Mouse (Mus musculus): ENCODE results near the gene Cnih2.
"Not testable (repeated sequence)": the region's sequence is repeated elsewhere in the genome, so short reads cannot be mapped to it uniquely, and the experiment has no call there.

Cnih2 gene

DNA sequence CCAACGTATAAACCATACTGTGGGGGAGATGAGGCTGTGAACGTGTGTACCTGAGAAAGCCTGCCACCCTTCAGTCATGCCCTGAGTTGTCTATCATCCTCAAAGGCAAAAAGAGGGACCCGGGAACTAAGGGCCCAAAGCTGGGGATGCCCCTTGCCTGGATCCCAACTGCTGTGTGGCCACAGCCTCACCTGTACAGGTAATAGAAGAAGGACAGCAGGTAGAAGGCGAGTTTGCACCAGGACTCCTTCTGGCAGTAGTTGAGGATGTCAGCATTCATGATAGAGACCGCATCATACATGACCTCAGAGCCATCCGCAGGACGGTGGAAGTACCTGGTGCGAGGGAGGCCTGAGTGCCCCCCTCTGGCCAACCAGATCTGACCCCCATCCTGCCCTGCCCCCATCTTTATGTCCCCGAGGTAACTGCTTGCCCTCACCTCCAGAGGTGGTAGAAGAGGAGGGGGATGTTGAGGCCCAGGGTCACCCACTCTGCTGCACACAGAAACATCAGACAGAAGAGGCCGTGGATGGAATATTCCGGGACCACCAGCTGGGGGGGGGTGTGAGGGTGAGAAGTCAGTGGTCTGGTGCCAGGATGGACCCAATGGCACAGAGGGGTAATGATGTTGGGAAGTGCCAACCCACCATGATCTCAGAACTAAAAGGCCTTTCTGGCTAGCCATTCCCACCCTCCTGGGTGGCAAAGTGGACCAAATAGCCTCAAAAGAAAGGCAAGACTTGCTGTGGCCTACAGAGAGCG lies 4.7 kb downstream of the Cnih2 start:
- DNase-seq: peak in 1 of 2 experiments; percentile 36

DNA sequence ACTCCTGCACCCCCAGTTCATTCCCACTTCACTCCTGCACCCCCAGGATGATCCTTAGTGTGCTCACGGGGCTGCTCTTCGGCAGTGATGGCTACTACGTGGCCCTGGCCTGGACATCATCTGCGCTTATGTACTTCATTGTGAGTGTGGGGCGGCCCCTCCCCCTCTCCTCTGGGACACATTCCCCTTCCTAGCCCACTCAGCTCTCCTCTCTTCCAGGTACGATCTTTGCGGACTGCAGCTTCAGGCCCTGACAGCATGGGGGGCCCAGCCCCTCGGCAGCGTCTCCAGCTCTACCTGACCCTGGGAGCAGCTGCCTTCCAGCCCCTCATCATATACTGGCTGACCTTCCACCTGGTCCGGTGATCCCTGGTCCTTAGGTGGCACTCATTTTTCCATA lies 6.2 kb downstream of the Cnih2 start:
- DNase-seq: peak in 1 of 2 experiments; percentile 35

DNA sequence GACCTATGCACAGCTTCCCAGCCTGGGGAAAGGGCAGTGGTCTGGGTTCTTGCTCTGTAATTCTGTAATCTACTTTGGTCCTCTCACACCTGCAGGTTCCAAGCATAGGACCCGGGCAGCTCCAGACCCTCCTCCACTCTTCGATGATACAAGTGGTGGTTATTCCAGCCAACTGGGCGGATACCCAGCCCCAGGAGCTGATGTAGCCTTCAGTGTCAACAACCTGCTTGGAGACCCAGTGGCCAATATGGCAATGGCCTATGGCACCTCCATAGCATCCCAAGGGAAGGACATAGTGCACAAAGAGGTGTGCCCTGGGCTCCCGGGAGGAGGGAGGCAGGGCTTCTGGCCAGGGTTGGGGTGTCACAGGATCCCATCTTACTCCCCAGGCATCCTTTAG lies 9.0 kb downstream of the Cnih2 start:
- DNase-seq: peak in 1 of 2 experiments; percentile 35

DNA sequence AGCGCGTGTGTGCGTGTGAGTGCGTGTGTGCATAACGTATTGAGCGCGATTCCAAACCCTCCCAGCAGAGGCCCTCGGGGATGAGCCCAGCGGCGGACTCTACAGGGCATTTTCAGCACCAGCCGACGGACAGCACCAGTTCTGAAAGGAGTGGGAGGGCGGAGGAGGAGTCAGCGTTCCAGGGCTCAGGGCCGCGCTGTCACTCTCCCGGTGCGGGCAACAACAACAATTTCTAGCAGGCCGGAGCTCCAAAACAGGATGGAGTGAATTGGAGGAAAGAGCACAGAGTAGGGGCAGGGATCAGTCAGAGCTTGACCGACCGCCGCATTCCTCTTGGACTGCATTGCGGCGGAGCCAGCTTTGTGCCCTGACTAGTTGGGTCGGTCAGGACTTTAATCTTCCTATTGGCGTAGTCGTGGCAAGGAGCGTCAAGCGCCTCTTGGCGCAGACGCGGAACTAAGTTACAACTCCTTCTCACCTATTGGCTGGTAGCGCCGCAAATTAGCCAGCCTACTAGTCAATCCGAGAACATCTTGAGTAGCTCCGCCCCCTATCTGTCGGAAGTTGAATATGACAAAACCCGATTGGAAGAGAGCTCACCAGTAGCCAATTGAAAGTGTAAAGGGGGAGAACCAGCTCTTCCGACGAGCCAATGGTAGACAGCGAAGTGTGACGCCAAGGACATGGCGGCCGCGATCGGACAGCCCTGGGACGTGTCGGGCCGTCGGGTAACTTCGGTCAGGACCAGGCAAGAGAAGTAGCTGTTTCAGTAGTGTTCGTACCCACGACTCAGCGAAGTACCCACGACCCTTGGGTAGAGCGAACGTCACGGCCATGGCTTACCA lies 10.2 kb downstream of the Cnih2 start, which contains the start of gene Yif1a:
Yif1a (plus strand) TSS at position 655 of the 845 bp plus-strand sequence.
- DNase-seq: peak; percentile 98

DNA sequence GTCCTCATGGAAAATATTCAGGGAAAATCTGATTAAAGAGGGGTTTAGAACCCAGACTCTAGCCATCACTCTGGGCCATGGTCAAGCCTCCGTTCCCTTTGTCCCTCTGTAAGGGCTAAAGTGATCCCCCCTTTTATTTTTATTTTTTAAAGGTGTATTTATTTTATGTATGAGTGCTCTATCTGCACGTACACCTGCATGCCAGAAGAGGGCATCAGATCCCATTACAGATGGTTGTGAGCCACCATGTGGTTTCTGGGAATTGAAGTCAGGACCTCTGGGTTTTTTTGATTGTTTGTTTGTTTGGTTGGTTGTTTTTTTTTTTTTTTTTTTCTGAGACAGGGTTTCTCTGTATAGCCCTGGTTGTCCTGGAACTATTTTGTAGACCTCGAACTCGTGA lies 11.8 kb downstream of the Cnih2 start:
- DNase-seq: not testable (repeated sequence)

DNA sequence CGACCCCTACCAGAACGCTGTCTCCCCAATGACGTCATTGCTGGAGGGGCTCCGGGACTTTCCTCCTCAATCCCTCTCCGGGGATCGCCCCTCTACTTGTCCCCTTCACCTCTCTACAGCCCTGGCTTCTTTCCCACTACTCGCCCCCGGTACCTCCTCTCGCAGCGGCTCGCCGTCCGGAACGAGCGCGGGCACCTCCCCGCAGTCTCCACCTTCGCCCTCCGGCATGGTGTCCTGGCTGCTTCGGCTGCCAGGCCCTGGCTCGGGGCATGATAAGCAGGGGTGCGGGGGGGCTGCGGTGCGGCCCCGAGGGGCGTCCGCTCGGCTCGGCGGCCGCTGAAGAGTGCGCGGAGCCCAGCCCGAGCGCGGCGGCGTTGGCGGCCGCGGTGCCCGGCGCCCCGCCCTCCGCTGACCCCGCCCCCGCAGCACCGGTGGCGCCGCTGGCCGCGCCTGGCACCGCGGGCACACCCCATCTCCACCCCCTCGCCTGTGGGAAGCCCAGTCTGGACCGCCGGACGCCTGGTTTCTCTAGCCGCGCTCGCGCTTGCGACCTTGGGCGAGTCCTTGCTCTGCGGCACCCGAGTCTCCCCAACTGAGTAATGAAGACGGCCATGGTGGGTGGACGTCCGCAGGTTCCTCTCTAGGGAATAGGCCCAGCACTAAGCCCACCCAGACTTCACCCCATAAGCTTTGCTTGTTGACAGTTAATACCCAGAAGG lies 13.0 kb downstream of the Cnih2 start, which contains the start of gene Tmem151a:
Tmem151a (minus strand) TSS at position 387 of the 719 bp plus-strand sequence.
- DNase-seq: peak; percentile 60 to 82

DNA sequence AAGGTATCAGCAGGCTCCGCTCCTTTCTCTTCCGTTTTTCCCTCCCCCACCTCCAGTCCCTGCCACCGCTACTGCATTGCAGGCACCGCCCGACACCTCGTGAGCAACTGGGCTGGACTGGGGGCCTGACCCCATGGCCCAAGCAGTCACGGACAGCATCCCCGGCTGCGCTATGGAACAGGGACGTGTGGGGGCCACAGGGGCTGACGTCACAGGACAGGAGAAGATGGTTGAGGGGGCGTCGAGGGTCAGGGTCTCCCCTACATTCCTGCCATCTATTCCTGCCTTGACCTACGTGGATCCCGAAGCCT lies 13.5 kb downstream of the Cnih2 start:
- DNase-seq: peak in 1 of 2 experiments; percentile 39

DNA sequence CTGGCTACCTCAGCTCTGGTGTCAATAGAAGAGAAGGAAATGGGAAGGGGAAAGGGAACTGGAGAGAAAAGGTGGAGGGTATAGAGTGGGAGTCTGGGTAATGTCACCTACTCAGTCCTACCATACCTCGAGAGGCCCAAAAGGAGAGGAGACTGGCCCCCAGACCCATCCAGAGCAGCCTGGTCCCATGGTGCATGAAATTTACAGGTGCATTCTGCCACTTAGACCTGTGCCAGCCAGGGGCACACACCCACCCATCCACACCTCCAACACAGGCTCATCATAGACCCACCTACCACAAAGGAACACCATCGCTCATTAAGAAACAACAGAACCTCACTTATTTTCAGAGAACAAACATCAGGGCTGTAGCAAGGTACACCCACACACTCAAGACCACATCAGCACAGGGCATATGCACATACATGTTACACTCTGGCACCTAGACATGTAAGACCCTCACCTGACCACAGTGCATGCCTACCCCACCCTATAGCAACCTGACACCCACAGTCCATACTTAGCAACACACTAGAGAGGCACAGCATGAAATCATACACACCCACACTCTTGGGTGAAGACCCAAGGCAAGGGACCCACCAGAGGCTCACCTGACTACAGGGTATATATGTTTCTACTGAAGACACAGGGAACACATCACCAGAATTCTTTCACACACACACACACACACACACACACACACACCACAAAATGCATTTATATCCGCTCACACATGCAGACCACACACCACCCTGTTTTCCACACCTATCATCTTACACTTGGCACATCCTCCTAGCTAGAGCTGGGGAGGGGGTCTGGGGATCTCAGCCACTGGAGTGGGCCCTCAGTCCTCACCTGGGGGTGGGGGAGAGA lies 14.1 kb downstream of the Cnih2 start:
- DNase-seq: no peak

DNA sequence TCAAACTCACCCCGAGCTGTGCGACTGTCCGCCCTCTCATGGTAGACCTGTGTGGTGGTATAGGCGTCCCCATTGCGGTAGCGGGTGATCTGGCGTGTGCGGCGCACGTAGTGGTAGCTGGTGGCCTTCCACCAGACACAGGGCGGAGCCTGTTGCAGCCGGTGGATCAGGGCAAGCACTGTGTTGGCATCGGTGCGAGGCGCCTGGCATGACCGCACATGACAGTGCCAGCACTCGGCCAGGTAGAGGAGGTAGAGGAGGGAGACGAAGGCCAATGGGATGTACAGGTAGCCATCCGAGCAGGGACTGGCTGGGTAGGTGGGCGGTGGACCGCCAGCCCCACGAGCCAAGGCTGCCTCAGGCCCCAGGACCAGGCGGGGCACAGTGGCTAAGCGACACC lies 15.7 kb downstream of the Cnih2 start:
- no peak for DNase-seq

DNA sequence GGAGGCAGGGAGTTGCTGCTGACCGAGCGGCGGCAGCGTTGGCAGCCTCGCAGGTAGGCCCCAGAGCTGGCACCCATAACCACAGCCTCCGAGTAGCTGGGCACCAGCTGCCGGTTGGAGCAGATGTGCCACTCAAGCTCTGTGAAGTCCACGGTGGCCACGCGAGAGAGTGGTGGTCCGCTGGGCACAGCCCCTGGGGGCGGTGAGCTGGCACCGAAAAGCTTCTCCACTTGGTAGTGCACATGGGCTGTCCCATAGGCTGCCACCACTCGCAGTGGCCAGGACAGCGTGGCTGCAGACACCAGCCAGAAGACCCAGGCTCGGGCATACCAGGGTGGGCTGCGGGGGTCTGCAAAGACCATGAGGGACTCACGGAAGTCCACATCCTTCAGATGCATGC lies 16.3 kb downstream of the Cnih2 start:
- peak in 1 of 2 experiments; percentile 36 for DNase-seq

DNA sequence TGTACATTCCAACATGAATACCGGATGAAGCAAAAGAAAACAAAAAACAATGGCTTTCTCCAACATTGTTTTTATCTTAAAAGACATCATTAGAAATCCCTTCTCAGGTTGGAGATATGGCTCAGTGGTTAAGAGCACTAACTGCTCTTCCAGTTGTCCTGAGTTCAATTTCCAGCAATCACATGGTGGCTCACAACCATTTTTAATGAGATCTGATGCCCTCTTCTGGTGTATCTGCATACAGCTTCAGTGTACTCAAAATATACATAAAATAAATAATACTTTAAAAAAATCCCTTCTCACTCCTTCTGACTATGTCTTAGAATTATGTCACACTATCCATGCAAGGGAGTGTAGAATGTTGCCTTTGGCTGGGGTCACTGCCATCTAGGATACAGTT lies 19.0 kb downstream of the Cnih2 start:
- DNase-seq: no peak

DNA sequence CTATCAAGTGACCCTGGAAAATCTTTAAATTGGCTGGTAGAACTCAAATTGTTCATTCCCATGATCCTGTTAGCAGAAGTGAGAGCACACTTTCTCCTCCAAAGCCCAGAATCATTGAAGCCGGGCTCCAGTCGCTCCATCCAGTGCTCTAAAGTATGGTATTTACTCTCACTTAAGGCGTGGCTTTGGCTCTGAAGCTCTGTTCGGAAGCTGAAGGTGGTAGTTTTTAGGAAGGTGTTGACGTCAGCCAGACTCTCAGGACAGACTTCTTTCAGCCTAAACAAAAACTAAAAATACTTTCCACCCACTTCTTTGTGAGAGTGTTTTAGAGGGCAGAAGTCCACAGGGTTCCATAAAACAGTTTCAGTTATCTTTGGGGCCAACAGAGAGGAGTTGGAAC lies 24.8 kb downstream of the Cnih2 start:
- DNase-seq: no peak

DNA sequence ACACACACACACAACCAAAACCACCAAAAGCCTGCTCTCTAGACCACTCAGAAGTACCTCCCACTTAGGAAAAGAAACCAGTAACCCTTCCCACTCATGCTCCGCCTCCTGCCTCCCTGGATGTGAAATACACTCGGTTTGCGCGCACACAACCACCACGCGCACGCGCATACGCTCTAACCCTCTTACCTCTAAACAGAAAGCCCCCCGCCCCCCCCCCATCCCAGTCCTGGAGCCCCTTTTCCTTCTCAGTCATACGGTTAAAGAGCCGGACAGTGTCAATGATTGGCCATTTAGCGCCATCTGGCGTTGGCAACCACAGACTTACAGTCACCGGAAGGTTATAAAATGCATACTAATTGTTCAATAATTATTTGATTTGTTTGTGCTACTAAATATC lies 25.3 kb downstream of the Cnih2 start:
- DNase-seq: peak; percentile 69 to 83

DNA sequence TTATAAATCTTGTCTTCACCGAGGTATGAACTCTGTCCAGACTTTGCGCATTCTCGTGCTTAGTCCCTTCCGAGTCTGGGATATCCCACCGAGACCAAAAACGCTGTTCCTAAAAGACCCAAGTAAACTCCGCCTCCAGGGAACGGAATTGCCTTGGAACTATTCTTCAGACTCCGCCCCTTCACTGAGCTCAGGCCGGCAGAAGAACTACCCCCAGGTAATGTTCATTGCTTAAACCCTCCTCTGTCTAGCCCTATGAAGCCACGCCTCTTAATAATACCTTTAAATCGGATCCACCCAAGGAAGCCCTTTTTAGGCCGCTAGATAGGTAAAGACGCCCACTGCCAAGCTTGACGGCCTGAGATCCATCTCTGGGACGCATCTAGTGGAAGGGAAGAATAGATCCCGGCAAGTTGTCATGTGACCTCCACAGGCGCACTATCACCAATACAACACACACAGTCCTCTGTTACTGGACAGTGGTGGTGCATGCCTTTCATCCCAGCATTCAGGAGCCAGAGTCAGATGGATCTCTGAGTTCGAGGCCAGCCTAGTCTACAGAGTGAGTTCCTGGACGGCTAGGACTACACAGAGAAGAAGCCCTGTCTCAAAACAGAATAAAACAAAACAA lies 25.8 kb downstream of the Cnih2 start:
- peak in 1 of 2 experiments; percentile 26 for DNase-seq

DNA sequence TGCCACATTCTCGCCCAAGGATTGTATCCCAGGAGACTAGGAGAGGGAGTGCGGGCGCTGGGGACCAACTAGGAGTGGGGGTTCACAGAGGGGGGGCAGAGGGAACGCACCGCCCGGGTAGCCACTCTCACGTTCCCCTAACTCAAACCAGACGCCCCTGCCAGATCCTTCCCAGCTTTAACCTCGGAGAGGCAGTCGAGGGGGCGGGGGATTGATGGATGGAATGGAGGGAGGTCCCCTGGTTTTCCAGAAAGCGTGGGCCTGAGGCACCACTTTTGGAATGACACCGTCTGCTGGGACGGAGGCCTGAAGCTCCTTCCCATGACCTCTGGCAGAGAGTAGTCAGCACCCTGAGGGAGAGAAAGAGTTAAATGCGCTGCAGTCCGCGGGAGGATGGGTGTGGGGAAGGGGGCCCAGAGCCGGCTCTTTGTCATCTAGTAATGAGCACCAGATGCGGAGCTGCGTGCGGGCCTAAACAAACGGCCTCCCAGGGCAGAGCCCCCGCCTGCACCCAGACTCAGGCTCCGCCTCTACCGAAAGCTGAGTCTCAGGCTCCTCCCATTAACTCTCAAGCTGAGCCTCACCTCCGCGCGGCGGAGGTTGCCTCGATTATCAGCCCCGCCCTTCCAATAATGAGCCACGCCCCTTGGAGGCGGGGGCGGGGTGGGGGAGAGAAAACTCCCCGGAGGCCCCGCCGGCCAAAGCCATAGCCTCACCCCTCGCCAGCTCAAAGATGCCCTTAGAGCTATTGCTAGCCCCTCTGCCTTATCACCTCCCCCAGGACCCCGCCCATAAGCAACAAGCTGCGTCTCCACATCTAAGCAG lies 26.6 kb downstream of the Cnih2 start:
- DNase-seq: peak; percentile 69 to 86

DNA sequence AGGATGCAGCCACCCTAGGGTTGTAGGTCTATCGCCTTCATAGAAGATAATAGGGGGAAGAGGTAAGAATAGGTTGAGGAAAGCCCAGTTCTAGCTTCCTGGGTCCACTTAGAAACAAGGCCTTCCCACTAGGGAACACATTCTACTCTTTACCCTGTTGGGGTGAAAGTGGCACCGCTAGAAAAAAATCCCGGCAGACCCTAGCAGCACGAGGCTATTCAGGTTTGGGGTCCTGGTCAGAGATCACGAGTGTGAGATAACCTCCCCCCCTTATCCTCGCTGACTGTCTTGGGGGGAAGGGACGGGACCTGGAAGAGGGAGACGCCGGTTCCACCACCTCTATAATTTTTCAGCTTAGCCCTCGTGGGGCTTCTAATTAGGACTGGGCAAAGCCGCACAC lies 27.2 kb downstream of the Cnih2 start:
- DNase-seq: peak in 1 of 2 experiments; percentile 39

DNA sequence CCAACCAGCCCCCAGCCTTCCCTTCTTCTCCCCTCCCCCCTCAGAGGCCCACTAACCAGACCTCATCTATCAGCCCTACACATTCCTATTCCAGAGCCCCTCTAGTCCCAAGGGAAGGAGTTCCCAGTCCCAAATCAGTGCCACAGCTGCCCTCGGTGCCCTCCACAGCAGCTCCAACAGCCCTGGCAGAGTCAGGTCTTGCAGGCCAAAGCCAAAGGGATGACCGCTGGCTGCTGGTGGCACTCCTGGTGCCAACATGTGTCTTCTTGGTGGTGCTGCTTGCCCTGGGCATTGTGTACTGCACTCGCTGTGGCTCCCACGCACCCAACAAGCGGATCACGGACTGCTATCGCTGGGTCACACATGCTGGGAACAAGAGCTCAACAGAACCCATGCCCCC lies 28.3 kb downstream of the Cnih2 start:
- DNase-seq: peak in 1 of 2 experiments; percentile 29

DNA sequence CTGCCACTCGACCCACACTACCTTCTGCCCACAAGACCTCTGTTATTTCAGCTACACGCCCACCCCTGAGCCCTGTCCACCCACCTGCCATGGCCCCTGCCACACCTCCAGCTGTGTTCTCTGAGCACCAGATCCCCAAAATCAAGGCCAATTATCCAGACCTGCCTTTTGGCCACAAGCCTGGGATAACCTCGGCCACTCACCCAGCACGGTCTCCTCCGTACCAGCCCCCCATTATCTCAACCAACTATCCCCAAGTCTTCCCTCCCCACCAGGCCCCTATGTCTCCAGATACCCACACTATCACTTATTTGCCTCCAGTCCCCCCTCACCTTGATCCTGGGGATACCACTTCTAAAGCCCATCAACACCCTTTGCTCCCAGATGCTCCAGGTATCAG lies 28.8 kb downstream of the Cnih2 start:
- peak in 1 of 2 experiments; percentile 24 for DNase-seq

DNA sequence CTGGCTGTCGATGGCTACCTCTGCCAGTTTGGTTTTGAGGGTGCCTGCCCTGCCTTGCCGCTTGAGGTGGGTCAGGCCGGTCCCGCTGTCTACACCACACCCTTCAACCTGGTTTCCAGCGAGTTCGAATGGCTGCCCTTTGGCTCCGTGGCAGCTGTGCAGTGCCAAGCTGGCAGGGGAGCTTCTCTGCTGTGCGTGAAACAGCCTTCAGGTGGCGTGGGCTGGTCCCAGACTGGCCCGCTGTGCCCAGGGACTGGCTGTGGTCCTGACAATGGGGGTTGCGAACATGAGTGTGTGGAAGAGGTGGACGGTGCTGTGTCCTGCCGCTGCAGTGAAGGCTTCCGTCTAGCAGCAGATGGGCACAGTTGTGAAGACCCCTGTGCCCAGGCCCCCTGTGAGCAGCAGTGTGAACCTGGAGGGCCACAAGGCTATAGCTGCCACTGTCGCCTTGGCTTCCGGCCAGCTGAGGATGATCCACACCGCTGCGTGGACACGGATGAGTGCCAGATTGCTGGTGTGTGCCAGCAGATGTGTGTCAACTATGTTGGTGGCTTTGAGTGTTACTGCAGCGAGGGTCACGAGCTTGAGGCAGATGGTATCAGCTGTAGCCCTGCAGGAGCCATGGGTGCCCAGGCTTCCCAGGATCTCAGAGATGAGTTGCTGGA lies 29.6 kb downstream of the Cnih2 start:
- DNase-seq: peak; percentile 35 to 43

All from kidney, postnatal 25 days (tissue).